Mouse (Mus musculus) limb, embryonic 11.5 days (tissue): ENCODE results near the gene Npm1. TPM values are rescaled to one million over a fixed set of nuclear protein-coding genes. Genes with fewer than 3 reads are reported as not detected.

ENCODE experiments used
- ATAC-seq: fragments of 200-750 bp; cut with Nextera tagmentation; 2 replicates; pipeline ENCODE4 v1.8.0; 2017; ENCODE audit warnings: low read depth; ENCODE audit not compliant: insufficient number of reproducible peaks, low FRiP score, low TSS enrichment
- DNase-seq: peaks from one replicate; pipeline ENCODE4 v3.0.0-alpha.2; 2015; ENCODE audit warnings: low spot score
- H3K27ac ChIP-seq: fragments of 300-500 bp; sonication (generic); replicated peaks from 2 replicates; pipeline ENCODE4 v1.5.1; 2014; ENCODE audit warnings: low read depth, mild to moderate bottlenecking, low read length
- H3K27me3 ChIP-seq: fragments of 300-500 bp; sonication (generic); 2 replicates; pipeline ENCODE4 v1.6.1; 2014; ENCODE audit warnings: mild to moderate bottlenecking, low read length, mixed read lengths; ENCODE audit not compliant: control insufficient read depth, insufficient read depth
- H3K36me3 ChIP-seq: fragments of 300-500 bp; sonication (generic); 2 replicates; pipeline ENCODE4 v1.6.1; 2014; ENCODE audit warnings: mild to moderate bottlenecking, low read length, moderate library complexity, mixed read lengths; ENCODE audit not compliant: control insufficient read depth, insufficient read depth
- H3K4me1 ChIP-seq: fragments of 300-500 bp; sonication (generic); 2 replicates; pipeline ENCODE4 v1.6.1; 2014; ENCODE audit warnings: low read length, mixed read lengths; ENCODE audit not compliant: control insufficient read depth, insufficient read depth
- H3K4me2 ChIP-seq: fragments of 300-500 bp; sonication (generic); 2 replicates; pipeline ENCODE4 v1.6.1; 2014; ENCODE audit warnings: low read depth, mild to moderate bottlenecking, moderate library complexity; ENCODE audit not compliant: severe bottlenecking
- H3K4me3 ChIP-seq: fragments of 300-500 bp; sonication (generic); 2 replicates; pipeline ENCODE4 v1.5.1; 2014; ENCODE audit warnings: low read depth, low read length
- H3K9ac ChIP-seq: fragments of 300-500 bp; sonication (generic); 2 replicates; pipeline ENCODE4 v1.6.1; 2014; ENCODE audit warnings: mild to moderate bottlenecking, low read length
- H3K9me3 ChIP-seq: fragments of 300-500 bp; sonication (generic); 2 replicates; pipeline ENCODE4 v1.6.1; 2016; ENCODE audit warnings: low read length; ENCODE audit not compliant: control insufficient read depth
- WGBS: fragments of 180-500 bp; shearing (Covaris S2); extraction: QIAGEN DNeasy Blood & Tissue Kit; methylation state at CpG from one replicate; pipeline ENCODE4 v1.1.7; 2014; 5-methylcytosine and 5-hydroxymethylcytosine counted together
- polyA plus RNA-seq: library from polyadenylated mRNA; unstranded; fragments of >200 nt; fragmentation: Nextera tagmentation; extraction: Ambion mirVana; gene quantifications from 2 replicates; pipeline ENCODE4 v1.2.1, GENCODE M21; 2014

Npm1 gene
- polyA plus RNA-seq, 1 experiment from 2014 or later, result 1,519 TPM

GRCm38 (mm10) chr11:33110111-33110510 lies 52.9 kb downstream of the Npm1 start:
- no peaks in the 10 kb centered on the region for H3K9me3 ChIP-seq
- H3K27me3 ChIP-seq, result no peaks in the 10 kb centered on the region
- DNase-seq (no peak), ATAC-seq (no peak)
- WGBS, result 91% methylated on average over 2 of the region's 2 CpGs
- peaks cover 12% of the 10 kb centered on the region for H3K4me1 ChIP-seq
- no peaks in the 10 kb centered on the region for H3K36me3 ChIP-seq
- H3K4me2 ChIP-seq, result no peak overlapping the region
- no peak overlapping the region for H3K9ac ChIP-seq
- H3K27ac ChIP-seq, result no peak overlapping the region
- H3K4me3 ChIP-seq, result no peak overlapping the region

DNA sequence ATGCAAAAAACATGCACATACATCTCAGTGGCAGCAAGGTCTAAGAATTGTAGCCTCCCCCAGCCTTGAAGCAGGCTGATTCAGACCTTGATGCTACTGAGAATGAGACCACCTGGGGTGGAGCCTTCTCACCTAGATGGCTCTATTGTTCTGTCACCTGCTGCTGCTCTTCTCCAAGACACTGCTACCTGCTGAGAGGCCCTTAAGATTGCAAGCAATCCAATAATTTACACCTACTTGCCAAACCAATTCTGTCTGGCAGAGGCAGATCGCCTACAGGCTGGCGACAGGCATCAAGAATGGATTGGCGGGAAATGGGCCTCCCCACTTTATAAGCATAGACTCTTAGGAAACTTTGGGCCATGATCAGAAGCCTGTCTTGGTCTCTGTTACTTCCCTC lies 55.5 kb downstream of the Npm1 start:
- Histone ChIP-seq H3K9ac (no peak overlapping the region), H3K4me1 (peaks cover 6% of the 10 kb centered on the region), H3K9me3 (no peaks in the 10 kb centered on the region), H3K4me2 (no peak overlapping the region), H3K27me3 (no peaks in the 10 kb centered on the region), H3K36me3 (no peaks in the 10 kb centered on the region), H3K27ac (no peak overlapping the region), H3K4me3 (no peak overlapping the region)
- WGBS, result 26% methylated on average over 3 of the region's 3 CpGs
- ATAC-seq (no peak), DNase-seq (no peak)

DNA sequence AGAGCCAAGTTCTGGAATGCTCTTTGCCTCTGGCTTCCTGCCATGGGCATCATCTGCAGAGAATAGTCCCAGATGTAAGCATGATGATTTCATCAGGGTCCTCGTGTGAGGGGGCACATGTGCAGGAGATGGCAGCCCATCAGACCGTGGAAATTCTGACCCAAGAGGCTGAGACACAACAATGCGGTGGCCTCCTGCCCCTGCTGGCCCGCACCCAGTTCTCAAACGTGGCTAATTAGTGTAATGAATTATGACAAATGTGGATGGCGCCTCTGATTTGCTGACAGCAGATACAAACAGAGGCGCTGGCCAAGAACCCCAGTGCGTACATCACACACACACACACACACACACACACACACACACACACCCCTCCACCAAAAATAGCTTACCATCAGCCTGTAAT lies 58.1 kb downstream of the Npm1 start:
- 69% methylated on average over 8 of the region's 8 CpGs for WGBS
- H3K27ac ChIP-seq, result no peak overlapping the region
- H3K4me2 ChIP-seq, result no peak overlapping the region
- no peaks in the 10 kb centered on the region for H3K9me3 ChIP-seq
- no peak for ATAC-seq
- H3K36me3 ChIP-seq, result no peaks in the 10 kb centered on the region
- H3K9ac ChIP-seq, result no peak overlapping the region
- no peaks in the 10 kb centered on the region for H3K27me3 ChIP-seq
- DNase-seq, result no peak
- H3K4me3 ChIP-seq, result no peak overlapping the region
- H3K4me1 ChIP-seq, result peaks cover 4% of the 10 kb centered on the region; the same call in 1 of the 2 replicates

DNA sequence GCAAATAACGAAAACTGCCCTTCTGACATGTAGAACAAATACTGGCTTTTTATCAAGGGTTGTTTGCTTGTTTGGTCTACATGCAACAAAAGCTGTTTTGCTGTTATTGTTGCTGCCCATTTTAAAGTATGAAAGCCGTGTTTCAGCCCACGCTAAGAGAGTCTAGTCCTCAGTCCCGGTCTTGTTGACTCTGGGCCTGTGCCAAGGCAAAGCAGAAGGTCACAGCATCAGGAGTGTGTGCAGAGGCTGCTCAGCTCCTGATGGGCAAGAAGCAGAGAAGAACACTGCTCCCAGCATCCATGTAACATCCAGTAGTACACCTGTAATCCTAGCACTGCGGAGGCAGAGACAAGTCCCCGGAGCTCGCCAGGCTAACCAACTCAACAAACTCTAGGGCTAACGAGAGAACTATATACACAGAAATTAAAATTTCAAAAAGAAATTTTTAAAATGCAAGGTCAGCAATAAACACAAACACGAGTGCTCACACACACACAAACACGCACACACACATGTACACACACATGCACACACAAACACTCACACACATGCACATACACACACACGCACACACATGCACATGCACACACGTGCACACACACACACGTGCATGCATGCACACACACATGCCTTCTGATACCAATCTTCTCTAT lies 59.6 kb downstream of the Npm1 start:
- peaks cover 4% of the 10 kb centered on the region; the same call in 1 of the 2 replicates for H3K4me1 ChIP-seq
- ATAC-seq, result no peak
- 91% methylated on average over 13 of the region's 13 CpGs for WGBS
- H3K9ac ChIP-seq, result no peak overlapping the region
- no peak for DNase-seq
- H3K4me3 ChIP-seq, result no peak overlapping the region
- H3K27ac ChIP-seq, result no peak overlapping the region
- no peak overlapping the region for H3K4me2 ChIP-seq
- H3K27me3 ChIP-seq, result no peaks in the 10 kb centered on the region
- no peaks in the 10 kb centered on the region for H3K9me3 ChIP-seq
- no peaks in the 10 kb centered on the region for H3K36me3 ChIP-seq

Other genes starting within 250 kb of the Npm1 start
- gene Fgf18, start 15.8 kb downstream of the Npm1 start, polyA plus RNA-seq, result 12.7 and 16.8 TPM in 2 replicates
- not detected in 2 replicates for gene Tlx3, start 40.4 kb upstream of the Npm1 start, polyA plus RNA-seq
- not detected in 2 replicates for gene Gm12117, start 113.5 kb upstream of the Npm1 start, polyA plus RNA-seq